Mouse (Mus musculus) frontal cortex, postnatal 10 days (tissue): ENCODE measurements around the gene Kcnc1.

Experiments
- DNase-seq, 2 experiments: peaks; one replicate each; pipeline ENCODE4 v3.0.0; 2022; ENCODE audit warnings: low spot score in 2 of 2, mixed read lengths in 1 of 2

Gene Kcnc1

GRCm38 (mm10) chr7:46396231-46396927 lies at the start of gene Kcnc1:
TSS of gene Kcnc1 (plus strand) at chr7:46396497.
- peak; percentile 57 to 74 for DNase-seq

- DNase-seq: no peak
Observed at GRCm38 (mm10) chr7:46347692-46348091, 48.6 kb upstream of the Kcnc1 start.

GRCm38 (mm10) chr7:46348813-46349212 lies 47.5 kb upstream of the Kcnc1 start:
- no peak for DNase-seq

- DNase-seq: no peak
Observed at GRCm38 (mm10) chr7:46350119-46350702, 46.1 kb upstream of the Kcnc1 start.

- no peak for DNase-seq
Observed at GRCm38 (mm10) chr7:46352748-46353147, 43.5 kb upstream of the Kcnc1 start.

- DNase-seq: no peak
Observed at GRCm38 (mm10) chr7:46353216-46353615, 43.1 kb upstream of the Kcnc1 start.

GRCm38 (mm10) chr7:46353875-46354274 lies 42.4 kb upstream of the Kcnc1 start:
- DNase-seq: no peak

GRCm38 (mm10) chr7:46361776-46362175 lies 34.5 kb upstream of the Kcnc1 start:
- no peak for DNase-seq

- no peak for DNase-seq
Observed at GRCm38 (mm10) chr7:46364154-46364553, 32.1 kb upstream of the Kcnc1 start.

- no peak for DNase-seq
Observed at GRCm38 (mm10) chr7:46365810-46366209, 30.5 kb upstream of the Kcnc1 start.

- no peak for DNase-seq
Observed at GRCm38 (mm10) chr7:46371104-46371503, 25.2 kb upstream of the Kcnc1 start.

- peak in 1 of 2 experiments; percentile 11 for DNase-seq
Observed at GRCm38 (mm10) chr7:46376172-46377007, 19.9 kb upstream of the Kcnc1 start, which contains the start of gene Myod1. TSS of gene Myod1 (plus strand) at chr7:46376474.

GRCm38 (mm10) chr7:46377008-46377346 lies 19.3 kb upstream of the Kcnc1 start:
- DNase-seq: peak in 1 of 2 experiments; percentile 10

- peak in 1 of 2 experiments; percentile 22 for DNase-seq
Observed at GRCm38 (mm10) chr7:46378123-46378522, 18.2 kb upstream of the Kcnc1 start.

GRCm38 (mm10) chr7:46378983-46379382 lies 17.3 kb upstream of the Kcnc1 start:
- DNase-seq: peak in 1 of 2 experiments; percentile 62

GRCm38 (mm10) chr7:46380625-46381024 lies 15.7 kb upstream of the Kcnc1 start:
- no peak for DNase-seq

GRCm38 (mm10) chr7:46387430-46387829 lies 8.9 kb upstream of the Kcnc1 start:
- DNase-seq: no peak

GRCm38 (mm10) chr7:46389456-46390085 lies 6.7 kb upstream of the Kcnc1 start:
- no peak for DNase-seq

GRCm38 (mm10) chr7:46390226-46390625 lies 6.1 kb upstream of the Kcnc1 start:
- DNase-seq: no peak

GRCm38 (mm10) chr7:46391701-46392100 lies 4.6 kb upstream of the Kcnc1 start:
- no peak for DNase-seq

- peak; percentile 68 to 77 for DNase-seq
Observed at GRCm38 (mm10) chr7:46393116-46393515, 3.2 kb upstream of the Kcnc1 start.
